Mouse (Mus musculus) ovary, postnatal 14 days (tissue): Measurements from ENCODE around the gene Unc5cl.

Experiments
- DNase-seq: peaks from one replicate; pipeline ENCODE4 v3.0.0; 2022; ENCODE audit warnings: low spot score

The Unc5cl gene

GRCm38 (mm10) chr17:48454688-48455087 lies at the start of gene Unc5cl:
Gene Unc5cl (plus strand): TSS chr17:48454901.
- no peak for DNase-seq

GRCm38 (mm10) chr17:48407154-48407553 lies 47.5 kb upstream of the Unc5cl start:
- DNase-seq: no peak

- DNase-seq: no peak
Observed at GRCm38 (mm10) chr17:48407910-48408525, 46.7 kb upstream of the Unc5cl start.

- DNase-seq: peak; percentile 46
Observed at GRCm38 (mm10) chr17:48408526-48409291, 46.0 kb upstream of the Unc5cl start.

- peak; percentile 100 for DNase-seq
Observed at GRCm38 (mm10) chr17:48409380-48410298, 45.1 kb upstream of the Unc5cl start, which contains the start of the genes Nfya and Oard1. Gene Nfya (minus strand): TSS chr17:48409906. Gene Oard1 (plus strand): TSS chr17:48410014.

GRCm38 (mm10) chr17:48410299-48410785 lies 44.4 kb upstream of the Unc5cl start:
- DNase-seq: no peak

- no peak for DNase-seq
Observed at GRCm38 (mm10) chr17:48411241-48411640, 43.5 kb upstream of the Unc5cl start.

- DNase-seq: no peak
Observed at GRCm38 (mm10) chr17:48416011-48416410, 38.7 kb upstream of the Unc5cl start.

- no peak for DNase-seq
Observed at GRCm38 (mm10) chr17:48416425-48417195, 38.1 kb upstream of the Unc5cl start.

GRCm38 (mm10) chr17:48417521-48417920 lies 37.2 kb upstream of the Unc5cl start:
- DNase-seq: no peak

GRCm38 (mm10) chr17:48418174-48418573 lies 36.5 kb upstream of the Unc5cl start:
- no peak for DNase-seq

- DNase-seq: no peak
Observed at GRCm38 (mm10) chr17:48418781-48419180, 35.9 kb upstream of the Unc5cl start.

- DNase-seq: no peak
Observed at GRCm38 (mm10) chr17:48419571-48419970, 35.1 kb upstream of the Unc5cl start.

GRCm38 (mm10) chr17:48424237-48424636 lies 30.5 kb upstream of the Unc5cl start:
- no peak for DNase-seq

GRCm38 (mm10) chr17:48425823-48426612 lies 28.7 kb upstream of the Unc5cl start:
- no peak for DNase-seq

GRCm38 (mm10) chr17:48426991-48427750 lies 27.5 kb upstream of the Unc5cl start:
- no peak for DNase-seq

GRCm38 (mm10) chr17:48427852-48428530 lies 26.7 kb upstream of the Unc5cl start:
- DNase-seq: no peak

- no peak for DNase-seq
Observed at GRCm38 (mm10) chr17:48430394-48430793, 24.3 kb upstream of the Unc5cl start.

GRCm38 (mm10) chr17:48431054-48431453 lies 23.6 kb upstream of the Unc5cl start:
- no peak for DNase-seq
